Mouse (Mus musculus): ENCODE data around the gene Gpi1.

GRCm38 (mm10) chr7:34277656-34278055 lies 47.5 kb upstream of the Gpi1 start:
- no peak for TF ChIP-seq POLR2A (IDR thresholded peaks at IDR 0.05; ENCODE audit: insufficient read depth, low read depth, low read length)
- no peak for TF ChIP-seq CTCF (IDR thresholded peaks at IDR 0.05; ENCODE audit: insufficient read depth, low read depth, low read length)

Measured in olfactory bulb, adult 2 months (tissue).